Mouse (Mus musculus): Measurements from ENCODE around the gene 0610040J01Rik. TPM values are rescaled to one million over a fixed set of nuclear protein-coding genes. Genes with fewer than 3 reads are reported as not detected.

0610040J01Rik gene
- total and polyA plus RNA-seq, 3 experiments = not detected

DNA sequence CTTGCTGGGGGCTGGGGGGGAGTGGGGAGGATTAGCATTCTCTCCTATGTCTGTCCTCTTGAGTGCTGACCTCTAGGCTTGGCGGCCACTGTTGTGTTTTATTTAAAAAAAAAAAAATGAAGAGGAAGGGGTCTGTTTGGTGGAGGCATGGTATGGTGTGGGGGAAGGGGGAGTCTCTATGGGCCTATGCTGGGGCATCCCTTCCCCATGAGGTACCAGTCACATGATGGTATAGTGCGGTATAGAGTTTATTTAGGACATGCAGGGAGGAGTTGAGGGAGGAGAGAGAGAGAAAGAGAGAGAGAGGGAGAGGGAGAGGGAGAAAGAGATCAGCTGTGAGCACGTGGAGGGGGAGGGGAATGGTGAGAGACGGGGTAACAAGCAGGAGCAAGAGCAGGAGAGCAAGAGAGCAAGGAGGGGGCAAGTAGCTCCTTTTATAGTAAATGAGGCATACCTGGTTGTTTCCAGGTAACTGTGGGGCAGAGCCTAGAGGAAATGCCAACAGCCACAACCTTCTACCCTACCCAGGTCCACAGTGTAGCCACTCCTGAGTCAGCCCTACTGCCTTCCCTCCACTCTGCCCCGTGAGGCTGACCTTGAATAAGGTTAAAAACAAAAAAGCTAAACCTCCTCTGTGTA, 15.4 kb downstream of the 0610040J01Rik start:
- TF ChIP-seq CTCF (IDR thresholded peaks at IDR 0.05; ENCODE audit: low read depth, low read length) (no peak), TAL1 (conservative IDR thresholded peaks at IDR 0.05; ENCODE audit: low read depth, low read length) (no peak), GATA2 (IDR thresholded peaks at IDR 0.05; ENCODE audit: borderline replicate concordance, low read depth, low read length) (no peak), POLR2AphosphoS5 (IDR thresholded peaks at IDR 0.05; ENCODE audit: insufficient replicate concordance, low read depth, low read length) (no peak)
- DNase-seq (ENCODE audit: low spot score) = no peak
- no peaks in the 10 kb centered on the region for H3K27me3 ChIP-seq (ENCODE audit: insufficient read depth, low read length)
- H3K36me3 ChIP-seq (replicated peaks) = no peaks in the 10 kb centered on the region
- ATAC-seq (ENCODE audit: extremely low read depth, insufficient number of reproducible peaks, low FRiP score, poor library complexity, severe bottlenecking) = no peak
- peaks cover 3% of the 10 kb centered on the region for H3K9me3 ChIP-seq (replicated peaks)
- no peaks in the 10 kb centered on the region for H3K4me1 ChIP-seq (ENCODE audit: insufficient read depth, low read depth, low read length)
- no peak overlapping the region for H3K4me3 ChIP-seq (ENCODE audit: low read depth, low read length)

GRCm38 (mm10) chr5:63828380-63829185, 16.4 kb downstream of the 0610040J01Rik start:
- no peaks in the 10 kb centered on the region for H3K36me3 ChIP-seq (replicated peaks)
- no peaks in the 10 kb centered on the region for H3K4me1 ChIP-seq (ENCODE audit: insufficient read depth, low read depth, low read length)
- no peaks in the 10 kb centered on the region for H3K27me3 ChIP-seq (ENCODE audit: insufficient read depth, low read length)
- no peak for TF ChIP-seq GATA2 (IDR thresholded peaks at IDR 0.05; ENCODE audit: borderline replicate concordance, low read depth, low read length)
- no peak for TF ChIP-seq POLR2AphosphoS5 (IDR thresholded peaks at IDR 0.05; ENCODE audit: insufficient replicate concordance, low read depth, low read length)
- TF ChIP-seq CTCF (IDR thresholded peaks at IDR 0.05; ENCODE audit: low read depth, low read length) = no peak
- TF ChIP-seq GATA1 (IDR thresholded peaks at IDR 0.05; ENCODE audit: borderline replicate concordance, low read length) = no peak
- TF ChIP-seq TAL1 (conservative IDR thresholded peaks at IDR 0.05; ENCODE audit: low read depth, low read length) = no peak
- H3K9me3 ChIP-seq (replicated peaks) = peaks cover 3% of the 10 kb centered on the region
- ATAC-seq (ENCODE audit: extremely low read depth, insufficient number of reproducible peaks, low FRiP score, poor library complexity, severe bottlenecking) (no peak), DNase-seq (ENCODE audit: low spot score) (no peak)
- H3K4me3 ChIP-seq (ENCODE audit: low read depth, low read length) = no peak overlapping the region

GRCm38 (mm10) chr5:63831054-63831453, 18.9 kb downstream of the 0610040J01Rik start:
- DNase-seq (ENCODE audit: low spot score) (no peak), ATAC-seq (ENCODE audit: extremely low read depth, insufficient number of reproducible peaks, low FRiP score, poor library complexity, severe bottlenecking) (no peak)
- no peak overlapping the region for H3K4me3 ChIP-seq (ENCODE audit: low read depth, low read length)
- no peaks in the 10 kb centered on the region for H3K36me3 ChIP-seq (replicated peaks)
- no peaks in the 10 kb centered on the region for H3K27me3 ChIP-seq (ENCODE audit: insufficient read depth, low read length)
- TF ChIP-seq GATA2 (IDR thresholded peaks at IDR 0.05; ENCODE audit: borderline replicate concordance, low read depth, low read length) (no peak), CTCF (IDR thresholded peaks at IDR 0.05; ENCODE audit: low read depth, low read length) (no peak), TAL1 (conservative IDR thresholded peaks at IDR 0.05; ENCODE audit: low read depth, low read length) (no peak), GATA1 (IDR thresholded peaks at IDR 0.05; ENCODE audit: borderline replicate concordance, low read length) (no peak), POLR2AphosphoS5 (IDR thresholded peaks at IDR 0.05; ENCODE audit: insufficient replicate concordance, low read depth, low read length) (no peak)
- no peaks in the 10 kb centered on the region; the same call in 1 of the 2 replicates for H3K9me3 ChIP-seq (replicated peaks)
- H3K4me1 ChIP-seq (ENCODE audit: insufficient read depth, low read depth, low read length) = no peaks in the 10 kb centered on the region

- no peak for TF ChIP-seq CTCF (IDR thresholded peaks at IDR 0.05; ENCODE audit: low read depth, low read length)
- TF ChIP-seq GATA1 (IDR thresholded peaks at IDR 0.05; ENCODE audit: borderline replicate concordance, low read length) = no peak
- TF ChIP-seq GATA2 (IDR thresholded peaks at IDR 0.05; ENCODE audit: borderline replicate concordance, low read depth, low read length) = no peak
- TF ChIP-seq POLR2AphosphoS5 (IDR thresholded peaks at IDR 0.05; ENCODE audit: insufficient replicate concordance, low read depth, low read length) = no peak
- no peak for TF ChIP-seq TAL1 (conservative IDR thresholded peaks at IDR 0.05; ENCODE audit: low read depth, low read length)
- no peak for ATAC-seq (ENCODE audit: extremely low read depth, insufficient number of reproducible peaks, low FRiP score, poor library complexity, severe bottlenecking)
- H3K4me3 ChIP-seq (ENCODE audit: low read depth, low read length) = no peak overlapping the region
- DNase-seq (ENCODE audit: low spot score) = no peak
- H3K9me3 ChIP-seq (replicated peaks) = no peaks in the 10 kb centered on the region; the same call in 1 of the 2 replicates
- H3K36me3 ChIP-seq (replicated peaks) = no peaks in the 10 kb centered on the region
- no peaks in the 10 kb centered on the region for H3K27me3 ChIP-seq (ENCODE audit: insufficient read depth, low read length)
- no peaks in the 10 kb centered on the region for H3K4me1 ChIP-seq (ENCODE audit: insufficient read depth, low read depth, low read length)
Measured at GRCm38 (mm10) chr5:63833955-63834354, 21.8 kb downstream of the 0610040J01Rik start.

DNA sequence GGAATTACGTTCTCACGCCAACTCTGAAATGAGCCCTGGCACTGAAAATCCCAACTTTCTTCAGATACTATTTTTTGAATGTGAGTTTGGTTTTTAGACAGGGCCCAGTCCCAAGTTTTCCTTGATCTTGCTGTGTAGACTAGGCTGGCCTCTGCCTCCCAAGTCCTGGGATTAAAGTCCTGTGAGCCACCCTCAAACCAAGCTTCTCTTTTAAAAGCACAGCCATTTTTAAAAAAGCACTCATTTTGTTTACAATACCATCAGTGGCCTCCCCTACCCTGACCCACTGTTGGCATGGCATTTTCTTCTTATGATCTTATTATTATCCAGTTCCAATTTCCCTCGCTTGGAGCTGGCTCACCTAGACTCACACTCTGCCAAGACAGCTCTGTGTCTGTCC, 22.3 kb downstream of the 0610040J01Rik start:
- no peak for DNase-seq (ENCODE audit: low spot score)
- Histone ChIP-seq H3K4me3 (ENCODE audit: low read depth, low read length) (no peak overlapping the region), H3K4me1 (ENCODE audit: insufficient read depth, low read depth, low read length) (no peaks in the 10 kb centered on the region), H3K27me3 (ENCODE audit: insufficient read depth, low read length) (no peaks in the 10 kb centered on the region), H3K36me3 (replicated peaks) (no peaks in the 10 kb centered on the region), H3K9me3 (replicated peaks) (no peaks in the 10 kb centered on the region; the same call in 1 of the 2 replicates)
- no peak for ATAC-seq (ENCODE audit: extremely low read depth, insufficient number of reproducible peaks, low FRiP score, poor library complexity, severe bottlenecking)
- no peak for TF ChIP-seq GATA1 (IDR thresholded peaks at IDR 0.05; ENCODE audit: borderline replicate concordance, low read length)
- TF ChIP-seq CTCF (IDR thresholded peaks at IDR 0.05; ENCODE audit: low read depth, low read length) = no peak
- no peak for TF ChIP-seq GATA2 (IDR thresholded peaks at IDR 0.05; ENCODE audit: borderline replicate concordance, low read depth, low read length)
- no peak for TF ChIP-seq TAL1 (conservative IDR thresholded peaks at IDR 0.05; ENCODE audit: low read depth, low read length)
- TF ChIP-seq POLR2AphosphoS5 (IDR thresholded peaks at IDR 0.05; ENCODE audit: insufficient replicate concordance, low read depth, low read length) = no peak

- no peak for ATAC-seq (ENCODE audit: extremely low read depth, insufficient number of reproducible peaks, low FRiP score, poor library complexity, severe bottlenecking)
- Histone ChIP-seq H3K4me3 (ENCODE audit: low read depth, low read length) (no peak overlapping the region), H3K36me3 (replicated peaks) (no peaks in the 10 kb centered on the region), H3K4me1 (ENCODE audit: insufficient read depth, low read depth, low read length) (no peaks in the 10 kb centered on the region), H3K9me3 (replicated peaks) (no peaks in the 10 kb centered on the region), H3K27me3 (ENCODE audit: insufficient read depth, low read length) (no peaks in the 10 kb centered on the region)
- DNase-seq (ENCODE audit: low spot score) = no peak
- TF ChIP-seq TAL1 (conservative IDR thresholded peaks at IDR 0.05; ENCODE audit: low read depth, low read length) = no peak
- no peak for TF ChIP-seq GATA2 (IDR thresholded peaks at IDR 0.05; ENCODE audit: borderline replicate concordance, low read depth, low read length)
- TF ChIP-seq CTCF (IDR thresholded peaks at IDR 0.05; ENCODE audit: low read depth, low read length) = no peak
- TF ChIP-seq POLR2AphosphoS5 (IDR thresholded peaks at IDR 0.05; ENCODE audit: insufficient replicate concordance, low read depth, low read length) = no peak
- no peak for TF ChIP-seq GATA1 (IDR thresholded peaks at IDR 0.05; ENCODE audit: borderline replicate concordance, low read length)
Measured at GRCm38 (mm10) chr5:63837115-63837514, 25.0 kb downstream of the 0610040J01Rik start.

Measured in G1E (cell line).